Mouse (Mus musculus): ENCODE measurements around the gene Olfr560. TPM values are rescaled to one million over a fixed set of nuclear protein-coding genes. Genes with fewer than 3 reads are reported as not detected.

The Olfr560 gene
- polyA plus RNA-seq (2015; fragmentation: Nextera tagmentation; extraction: Ambion mirVana) = not detected in 2 replicates

- DNase-seq (ENCODE audit: low spot score) = no peak
These were observed at the start of gene Olfr560, which contains the start of gene Olfr78 for GRCm38 (mm10) chr7:102759266-102759665. Gene Olfr560 (minus strand): TSS chr7:102759366. Gene Olfr78 (minus strand): TSS chr7:102759471.

- no peak for DNase-seq (ENCODE audit: low spot score)
These were observed 44.0 kb upstream of the Olfr560 start, which contains the start of gene Olfr564 for GRCm38 (mm10) chr7:102803180-102803579. Gene Olfr564 (plus strand): TSS chr7:102803480.

- no peak for DNase-seq (ENCODE audit: low spot score)
These were observed 11.8 kb upstream of the Olfr560 start, which contains the start of gene Olfr561 for GRCm38 (mm10) chr7:102770921-102771320. Gene Olfr561 (plus strand): TSS chr7:102771221.

DNA sequence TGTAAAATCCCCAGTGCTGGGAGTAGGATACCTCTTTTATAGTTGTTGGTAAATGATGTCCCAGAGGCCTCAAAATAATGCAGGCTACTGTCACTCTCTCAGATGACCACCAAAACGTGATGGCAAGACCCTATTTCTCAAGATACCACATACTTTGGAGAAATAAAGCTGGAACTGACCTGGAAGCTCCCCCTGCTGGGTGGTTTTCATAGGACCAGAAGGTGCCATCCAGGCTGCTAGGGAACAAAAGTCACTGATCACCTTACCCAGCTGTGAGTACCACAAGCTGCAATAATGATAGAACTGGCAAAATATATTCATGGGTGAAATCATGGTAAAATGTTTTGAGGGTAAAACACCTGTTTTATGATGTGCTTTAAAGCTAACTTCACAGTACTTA is 7.1 kb downstream of the Olfr560 start:
- DNase-seq (ENCODE audit: low spot score) = no peak

DNA sequence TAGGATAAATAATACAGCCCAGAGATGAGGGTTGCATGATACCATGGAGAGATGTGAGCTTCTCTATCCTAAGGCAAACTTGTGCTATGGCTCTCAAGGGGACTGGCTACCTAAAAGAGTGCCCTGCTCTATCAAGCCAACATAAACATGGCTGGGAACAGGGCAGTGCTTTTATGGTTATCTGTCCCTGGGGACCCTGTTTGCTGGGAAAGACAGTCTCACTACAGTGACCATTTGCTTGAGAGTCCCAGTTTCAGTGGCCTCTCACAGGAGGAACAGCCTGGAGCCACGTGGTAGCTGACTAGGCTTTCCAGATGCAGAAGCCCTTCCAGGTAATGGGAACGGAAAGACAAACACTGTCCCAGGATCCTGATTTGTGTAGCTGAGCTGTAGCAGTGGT is 21.5 kb downstream of the Olfr560 start:
- no peak for DNase-seq (ENCODE audit: low spot score)

DNA sequence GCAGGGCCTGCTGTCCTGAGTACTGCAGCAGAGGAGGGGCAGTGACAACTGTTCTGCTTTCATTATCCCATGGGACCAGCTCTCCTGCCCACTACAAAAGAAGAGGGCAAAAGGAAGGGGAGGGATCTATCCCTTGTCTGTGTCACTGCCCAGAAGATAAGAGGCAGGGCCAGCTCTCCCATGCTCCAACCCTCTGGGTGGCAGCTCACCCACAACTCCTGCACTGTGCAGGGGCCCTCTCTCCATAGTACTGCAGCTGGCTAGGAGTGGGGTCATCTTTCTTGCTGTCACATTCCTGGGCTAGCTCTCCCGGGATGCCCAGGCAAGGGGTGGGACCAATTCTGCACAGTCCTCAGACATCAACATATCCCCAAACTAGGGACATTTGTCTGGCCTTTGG is 25.4 kb downstream of the Olfr560 start:
- no peak for DNase-seq (ENCODE audit: low spot score)

DNA sequence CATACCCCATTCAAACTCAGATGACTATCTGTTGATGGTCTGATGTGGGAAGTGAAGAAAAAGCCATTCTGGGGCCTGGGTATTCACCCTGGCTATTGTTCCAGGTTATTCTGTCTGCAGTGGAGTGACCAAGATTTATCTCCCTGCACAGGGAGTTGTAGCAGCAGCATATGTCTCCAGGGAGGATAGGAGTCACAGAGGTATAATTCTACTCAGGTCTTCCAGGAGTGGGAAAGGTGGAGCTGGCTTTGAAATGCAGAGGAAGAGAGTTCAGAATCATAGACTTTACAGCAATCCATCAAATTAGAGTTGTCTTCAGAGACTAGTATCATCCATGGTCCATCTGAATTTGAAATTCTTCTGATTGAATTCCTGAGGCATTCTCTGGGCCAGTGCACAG is 31.8 kb downstream of the Olfr560 start, which contains the start of gene Olfr559:
TSS of gene Olfr559 (minus strand) at position 101 of the 400 bp plus-strand sequence.
- no peak for DNase-seq (ENCODE audit: low spot score)

DNA sequence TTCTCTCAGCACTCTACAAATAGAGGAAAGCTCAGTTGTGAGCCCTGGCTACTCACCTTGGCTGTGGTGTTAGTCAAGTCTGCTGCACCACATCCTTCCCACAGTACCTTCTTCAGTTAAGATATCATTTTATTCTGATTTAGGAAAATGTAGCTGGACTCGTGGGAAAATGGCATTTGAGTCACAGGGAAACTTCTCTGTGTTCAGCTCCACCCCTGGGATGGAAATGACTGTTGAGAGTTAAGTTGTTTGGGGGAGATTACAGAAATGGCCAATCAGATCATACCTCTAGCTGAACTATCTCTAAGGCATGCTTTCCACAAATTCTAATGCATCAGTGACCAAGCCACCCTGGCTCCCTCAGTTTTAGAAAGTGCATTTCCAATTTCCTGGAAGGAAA is 40.2 kb downstream of the Olfr560 start, which contains the start of gene Olfr33:
TSS of gene Olfr33 (minus strand) at position 101 of the 400 bp plus-strand sequence.
- DNase-seq (ENCODE audit: low spot score) = no peak

DNA sequence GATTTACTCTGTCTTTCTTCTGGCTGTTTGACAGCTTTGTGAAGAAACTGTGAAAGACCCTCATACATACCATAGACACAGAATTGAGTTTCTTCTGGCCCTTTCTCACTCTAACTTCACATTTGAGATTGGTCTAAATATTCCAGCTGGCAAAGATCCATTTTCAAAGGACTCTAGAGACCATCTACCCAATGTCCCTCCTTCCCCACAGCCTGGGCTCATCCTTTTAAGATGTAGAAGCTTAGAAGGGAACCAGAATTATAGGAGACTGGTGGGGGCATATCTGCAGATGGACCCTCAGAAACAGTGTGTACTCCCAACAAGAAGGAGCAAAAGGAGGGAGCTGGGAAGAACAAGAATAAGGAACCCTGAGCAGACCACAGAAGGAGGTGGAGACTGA is 57.3 kb downstream of the Olfr560 start, which contains the start of gene Olfr558:
TSS of gene Olfr558 (plus strand) at position 301 of the 400 bp plus-strand sequence.
- DNase-seq (ENCODE audit: low spot score) = no peak

Other genes starting within 250 kb of the Olfr560 start
- not detected in 2 replicates for gene Olfr547, start 224.6 kb downstream of the Olfr560 start, polyA plus RNA-seq (2015; fragmentation: Nextera tagmentation; extraction: Ambion mirVana)
- not detected in 2 replicates for gene Olfr548-ps1, start 218.5 kb downstream of the Olfr560 start, polyA plus RNA-seq (2015; fragmentation: Nextera tagmentation; extraction: Ambion mirVana)
- not detected in 2 replicates for gene Olfr549, start 209.5 kb downstream of the Olfr560 start, polyA plus RNA-seq (2015; fragmentation: Nextera tagmentation; extraction: Ambion mirVana)
- 3.0 and 3.9 TPM in 2 replicates for gene Trim21, start 193.9 kb downstream of the Olfr560 start, polyA plus RNA-seq (2015; fragmentation: Nextera tagmentation; extraction: Ambion mirVana)
- gene Olfr550, start 187.9 kb downstream of the Olfr560 start, polyA plus RNA-seq (2015; fragmentation: Nextera tagmentation; extraction: Ambion mirVana) = 0.26 TPM in 1 of 2 replicates, not detected in the other
- not detected in 2 replicates for gene Olfr551, start 167.5 kb downstream of the Olfr560 start, polyA plus RNA-seq (2015; fragmentation: Nextera tagmentation; extraction: Ambion mirVana)
- not detected in 2 replicates for gene Olfr552, start 161.6 kb downstream of the Olfr560 start, polyA plus RNA-seq (2015; fragmentation: Nextera tagmentation; extraction: Ambion mirVana)
- not detected in 2 replicates for gene Olfr553, start 141.1 kb downstream of the Olfr560 start, polyA plus RNA-seq (2015; fragmentation: Nextera tagmentation; extraction: Ambion mirVana)
- gene Olfr554, start 120.9 kb downstream of the Olfr560 start, polyA plus RNA-seq (2015; fragmentation: Nextera tagmentation; extraction: Ambion mirVana) = not detected in 2 replicates
- gene Olfr555, start 100.5 kb downstream of the Olfr560 start, polyA plus RNA-seq (2015; fragmentation: Nextera tagmentation; extraction: Ambion mirVana) = not detected in 2 replicates
- gene Olfr556, start 94.5 kb downstream of the Olfr560 start, polyA plus RNA-seq (2015; fragmentation: Nextera tagmentation; extraction: Ambion mirVana) = not detected in 2 replicates
- gene Trim68, start 72.0 kb downstream of the Olfr560 start, polyA plus RNA-seq (2015; fragmentation: Nextera tagmentation; extraction: Ambion mirVana) = 8.1 and 8.6 TPM in 2 replicates
- gene Olfr557, start 63.5 kb downstream of the Olfr560 start, polyA plus RNA-seq (2015; fragmentation: Nextera tagmentation; extraction: Ambion mirVana) = not detected in 2 replicates
- gene Olfr558, start 57.2 kb downstream of the Olfr560 start, polyA plus RNA-seq (2015; fragmentation: Nextera tagmentation; extraction: Ambion mirVana) = 0.37 and 0.38 TPM in 2 replicates
- not detected in 2 replicates for gene Olfr33, start 40.3 kb downstream of the Olfr560 start, polyA plus RNA-seq (2015; fragmentation: Nextera tagmentation; extraction: Ambion mirVana)
- not detected in 2 replicates for gene Olfr559, start 31.9 kb downstream of the Olfr560 start, polyA plus RNA-seq (2015; fragmentation: Nextera tagmentation; extraction: Ambion mirVana)
- 0.05 and 0.10 TPM in 2 replicates for gene Olfr78, start 105 bp upstream of the Olfr560 start, polyA plus RNA-seq (2015; fragmentation: Nextera tagmentation; extraction: Ambion mirVana)
- gene Olfr561, start 11.9 kb upstream of the Olfr560 start, polyA plus RNA-seq (2015; fragmentation: Nextera tagmentation; extraction: Ambion mirVana) = not detected in 2 replicates
- gene Olfr564, start 44.1 kb upstream of the Olfr560 start, polyA plus RNA-seq (2015; fragmentation: Nextera tagmentation; extraction: Ambion mirVana) = not detected in 2 replicates
- not detected in 2 replicates for gene Olfr566, start 99.4 kb upstream of the Olfr560 start, polyA plus RNA-seq (2015; fragmentation: Nextera tagmentation; extraction: Ambion mirVana)
- gene Olfr568, start 117.8 kb upstream of the Olfr560 start, polyA plus RNA-seq (2015; fragmentation: Nextera tagmentation; extraction: Ambion mirVana) = not detected in 2 replicates
- gene Olfr569, start 131.5 kb upstream of the Olfr560 start, polyA plus RNA-seq (2015; fragmentation: Nextera tagmentation; extraction: Ambion mirVana) = not detected in 2 replicates
- gene Olfr570, start 135.2 kb upstream of the Olfr560 start, polyA plus RNA-seq (2015; fragmentation: Nextera tagmentation; extraction: Ambion mirVana) = not detected in 2 replicates
- gene Olfr571, start 158.2 kb upstream of the Olfr560 start, polyA plus RNA-seq (2015; fragmentation: Nextera tagmentation; extraction: Ambion mirVana) = not detected in 2 replicates
- gene Olfr572, start 165.0 kb upstream of the Olfr560 start, polyA plus RNA-seq (2015; fragmentation: Nextera tagmentation; extraction: Ambion mirVana) = not detected in 2 replicates
- gene Olfr573-ps1, start 183.2 kb upstream of the Olfr560 start, polyA plus RNA-seq (2015; fragmentation: Nextera tagmentation; extraction: Ambion mirVana) = not detected in 2 replicates
- gene Olfr574, start 189.1 kb upstream of the Olfr560 start, polyA plus RNA-seq (2015; fragmentation: Nextera tagmentation; extraction: Ambion mirVana) = not detected in 2 replicates
- gene Olfr575, start 199.4 kb upstream of the Olfr560 start, polyA plus RNA-seq (2015; fragmentation: Nextera tagmentation; extraction: Ambion mirVana) = not detected in 2 replicates
- gene Olfr576, start 203.3 kb upstream of the Olfr560 start, polyA plus RNA-seq (2015; fragmentation: Nextera tagmentation; extraction: Ambion mirVana) = not detected in 2 replicates
- gene Olfr577, start 216.6 kb upstream of the Olfr560 start, polyA plus RNA-seq (2015; fragmentation: Nextera tagmentation; extraction: Ambion mirVana) = not detected in 2 replicates
- gene Olfr578, start 230.0 kb upstream of the Olfr560 start, polyA plus RNA-seq (2015; fragmentation: Nextera tagmentation; extraction: Ambion mirVana) = not detected in 2 replicates